Mouse (Mus musculus): ENCODE data around the gene Mob1a. TPM values are rescaled to one million over a fixed set of nuclear protein-coding genes. Genes with fewer than 3 reads are reported as not detected.
A peak's percentile ranks its signal among the peaks of the same experiment; 100 is the strongest.
"Not testable (repeated sequence)": the region's sequence is repeated elsewhere in the genome, so short reads cannot be mapped to it uniquely, and the experiment has no call there.

The Mob1a gene
- polyA plus RNA-seq, 1 experiment = 16.0 TPM

DNA sequence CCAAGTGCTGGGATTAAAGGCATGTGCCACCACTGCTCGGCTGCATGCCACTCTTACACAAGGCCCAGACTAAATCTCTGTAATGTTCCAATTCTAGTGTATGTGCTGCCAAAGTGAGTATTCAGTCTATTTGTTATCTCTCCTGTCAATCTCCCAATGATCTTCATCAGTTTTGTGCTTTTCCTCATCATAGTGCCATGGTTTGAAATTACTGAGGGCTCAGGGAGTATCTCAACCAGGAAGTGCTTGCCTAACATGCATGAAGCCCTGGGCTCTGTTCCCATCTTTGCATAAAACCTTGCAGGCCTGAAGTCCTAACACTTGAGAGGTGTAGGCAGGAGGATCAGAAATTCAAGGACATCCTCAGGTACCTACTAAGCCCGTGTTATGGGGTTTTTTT lies 3.0 kb upstream of the Mob1a start:
- no peaks in the 10 kb centered on the region for H3K27me3 ChIP-seq (ENCODE audit: control insufficient read depth, insufficient read depth, low read length)
- H3K4me1 ChIP-seq (ENCODE audit: control insufficient read depth, insufficient read depth, low read length) = no peaks in the 10 kb centered on the region
- H3K27ac ChIP-seq (ENCODE audit: insufficient read depth, low read length) = no peak overlapping the region
- WGBS = 58% methylated on average over 2 of the region's 2 CpGs
- no peak for DNase-seq
- TF ChIP-seq CTCF (IDR thresholded peaks at IDR 0.05; ENCODE audit: borderline replicate concordance, insufficient read depth, low read depth, low read length) (no peak), POLR2A (IDR thresholded peaks at IDR 0.05; ENCODE audit: borderline replicate concordance, insufficient read depth, low read length) (no peak)
- no peak overlapping the region for H3K4me3 ChIP-seq (replicated peaks; ENCODE audit: insufficient read depth, low read depth, low read length)

DNA sequence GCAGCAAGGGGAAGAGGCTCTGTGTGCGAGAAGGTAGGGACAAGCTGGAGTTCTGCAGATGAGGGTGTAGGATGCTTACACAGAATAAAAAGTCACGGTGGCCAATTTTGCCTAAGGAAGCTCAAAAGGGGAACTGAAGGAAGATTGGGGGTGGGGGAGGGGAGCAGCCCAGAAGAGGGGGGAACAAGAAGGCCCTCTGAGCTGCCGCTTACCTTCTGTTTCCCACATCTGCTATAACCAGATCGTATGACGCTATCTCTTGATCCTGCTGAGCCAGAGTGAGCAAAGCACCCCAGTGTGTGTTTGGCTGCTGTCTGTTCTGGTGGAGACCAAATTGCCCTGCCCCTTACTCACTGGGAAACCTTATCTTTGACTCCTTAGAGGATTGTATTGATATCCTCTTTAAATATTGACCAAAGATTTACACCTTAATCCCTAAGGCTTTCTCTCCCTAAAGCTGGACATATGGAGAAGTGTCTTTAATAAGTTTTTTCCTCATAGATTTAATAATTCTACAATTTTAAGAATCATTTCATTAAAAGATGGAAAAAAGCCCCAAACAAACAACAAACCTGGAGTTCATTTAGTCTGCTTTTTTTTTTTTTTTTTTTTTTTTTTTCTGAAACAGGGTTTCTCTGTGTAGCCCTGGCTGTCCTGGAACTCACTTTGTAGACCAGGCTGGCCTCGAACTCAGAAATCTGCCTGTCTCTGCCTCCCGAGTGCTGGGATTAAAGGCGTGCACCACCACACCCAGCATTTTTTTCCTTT lies 2.0 kb upstream of the Mob1a start:
- Histone ChIP-seq H3K27me3 (ENCODE audit: control insufficient read depth, insufficient read depth, low read length) (no peaks in the 10 kb centered on the region), H3K27ac (ENCODE audit: insufficient read depth, low read length) (no peak overlapping the region), H3K4me1 (ENCODE audit: control insufficient read depth, insufficient read depth, low read length) (no peaks in the 10 kb centered on the region), H3K4me3 (replicated peaks; ENCODE audit: insufficient read depth, low read depth, low read length) (no peak overlapping the region)
- no peak for TF ChIP-seq CTCF (IDR thresholded peaks at IDR 0.05; ENCODE audit: borderline replicate concordance, insufficient read depth, low read depth, low read length)
- TF ChIP-seq POLR2A (IDR thresholded peaks at IDR 0.05; ENCODE audit: borderline replicate concordance, insufficient read depth, low read length) = no peak
- DNase-seq = no peak
- WGBS = 63% methylated on average over 8 of the region's 8 CpGs

DNA sequence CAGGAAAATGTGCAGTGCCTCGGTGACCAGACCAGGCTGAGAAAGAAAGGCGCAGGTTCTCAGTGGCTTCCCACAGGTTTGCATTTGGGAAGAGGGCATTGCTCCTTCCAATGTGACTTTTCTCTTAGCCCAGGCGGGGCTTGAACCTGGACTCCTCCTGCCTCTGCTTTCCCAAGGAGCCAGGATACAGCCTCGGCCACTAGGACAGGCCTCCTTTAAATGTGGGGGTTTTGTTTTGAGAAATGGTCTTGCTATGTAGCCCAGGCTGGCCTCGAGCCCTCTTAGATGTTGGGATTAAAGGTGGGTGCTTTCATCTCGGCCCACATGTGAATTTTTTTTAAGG lies 549 bp downstream of the Mob1a start:
- H3K4me1 ChIP-seq (ENCODE audit: control insufficient read depth, insufficient read depth, low read length) = no peaks in the 10 kb centered on the region
- DNase-seq = no peak
- H3K27me3 ChIP-seq (ENCODE audit: control insufficient read depth, insufficient read depth, low read length) = no peaks in the 10 kb centered on the region
- no peak for TF ChIP-seq CTCF (IDR thresholded peaks at IDR 0.05; ENCODE audit: borderline replicate concordance, insufficient read depth, low read depth, low read length)
- TF ChIP-seq POLR2A (IDR thresholded peaks at IDR 0.05; ENCODE audit: borderline replicate concordance, insufficient read depth, low read length) = no peak
- 3% methylated on average over 6 of the region's 6 CpGs for WGBS
- H3K4me3 ChIP-seq (replicated peaks; ENCODE audit: insufficient read depth, low read depth, low read length) = peak overlapping the region; percentile 92
- 0 out of 2 replicates have a peak overlapping the region, but pooled peaks have one; percentile 3 for H3K27ac ChIP-seq (ENCODE audit: insufficient read depth, low read length)

DNA sequence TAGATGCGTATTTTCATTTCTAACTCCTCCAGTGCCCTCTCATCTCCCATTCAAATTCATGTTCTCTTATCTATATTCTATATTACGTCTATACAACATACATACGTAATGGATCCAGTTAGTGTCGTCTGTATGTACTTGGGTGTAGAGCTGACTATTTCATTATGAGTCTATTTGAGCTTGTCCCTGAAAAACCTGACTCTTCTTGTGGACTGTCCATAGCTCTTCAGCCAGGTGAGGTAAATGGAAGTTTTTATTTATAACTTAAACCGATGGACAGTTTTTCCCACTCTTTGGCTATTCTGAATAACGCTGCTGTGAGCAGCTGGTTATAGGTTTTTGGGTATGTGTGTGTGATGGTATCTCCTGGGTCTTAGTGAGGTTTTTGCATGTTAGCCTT lies 945 bp downstream of the Mob1a start:
- 50% methylated on average over 6 of the region's 6 CpGs for WGBS
- Histone ChIP-seq H3K4me3 (replicated peaks; ENCODE audit: insufficient read depth, low read depth, low read length) (peak overlapping the region; percentile 92), H3K27me3 (ENCODE audit: control insufficient read depth, insufficient read depth, low read length) (no peaks in the 10 kb centered on the region), H3K27ac (ENCODE audit: insufficient read depth, low read length) (no peak overlapping the region), H3K4me1 (ENCODE audit: control insufficient read depth, insufficient read depth, low read length) (no peaks in the 10 kb centered on the region)
- TF ChIP-seq POLR2A (IDR thresholded peaks at IDR 0.05; ENCODE audit: borderline replicate concordance, insufficient read depth, low read length) (no peak), CTCF (IDR thresholded peaks at IDR 0.05; ENCODE audit: borderline replicate concordance, insufficient read depth, low read depth, low read length) (no peak)
- DNase-seq = no peak

GRCm38 (mm10) chr6:83327591-83328190 lies 1.9 kb downstream of the Mob1a start:
- Histone ChIP-seq H3K27ac (ENCODE audit: insufficient read depth, low read length) (no peak overlapping the region), H3K27me3 (ENCODE audit: control insufficient read depth, insufficient read depth, low read length) (no peaks in the 10 kb centered on the region), H3K4me3 (replicated peaks; ENCODE audit: insufficient read depth, low read depth, low read length) (no peak overlapping the region), H3K4me1 (ENCODE audit: control insufficient read depth, insufficient read depth, low read length) (no peaks in the 10 kb centered on the region)
- TF ChIP-seq CTCF (IDR thresholded peaks at IDR 0.05; ENCODE audit: borderline replicate concordance, insufficient read depth, low read depth, low read length) (no peak), POLR2A (IDR thresholded peaks at IDR 0.05; ENCODE audit: borderline replicate concordance, insufficient read depth, low read length) (no peak)
- no peak for DNase-seq
- WGBS = 77% methylated on average over 3 of the region's 3 CpGs

DNA sequence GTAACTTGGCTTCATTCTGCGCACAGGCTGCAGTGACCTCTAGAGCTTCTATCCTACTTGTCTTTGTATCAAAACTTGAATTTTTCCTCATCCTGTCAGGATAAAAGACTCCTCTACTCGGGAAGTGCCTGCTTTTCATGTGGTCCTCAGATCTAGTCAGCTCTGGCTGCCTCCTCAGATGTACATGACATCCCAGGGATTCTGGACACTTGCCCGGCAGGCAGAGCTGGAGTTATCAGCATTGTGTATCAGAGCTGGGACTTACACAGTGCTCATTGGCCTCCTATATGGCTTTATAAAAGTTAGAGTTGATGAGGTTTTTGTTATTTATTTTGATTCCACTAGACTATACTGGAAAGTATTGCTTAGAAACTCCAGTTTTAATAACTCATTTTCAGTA lies 15.6 kb downstream of the Mob1a start:
- peaks cover 7% of the 10 kb centered on the region for H3K4me1 ChIP-seq (ENCODE audit: control insufficient read depth, insufficient read depth, low read length)
- no peaks in the 10 kb centered on the region for H3K27me3 ChIP-seq (ENCODE audit: control insufficient read depth, insufficient read depth, low read length)
- TF ChIP-seq POLR2A (IDR thresholded peaks at IDR 0.05; ENCODE audit: borderline replicate concordance, insufficient read depth, low read length) (no peak), CTCF (IDR thresholded peaks at IDR 0.05; ENCODE audit: borderline replicate concordance, insufficient read depth, low read depth, low read length) (no peak)
- no peak overlapping the region for H3K27ac ChIP-seq (ENCODE audit: insufficient read depth, low read length)
- 26% methylated on average over 3 of the region's 3 CpGs for WGBS
- DNase-seq = peak; percentile 66 to 70
- no peak overlapping the region for H3K4me3 ChIP-seq (replicated peaks; ENCODE audit: insufficient read depth, low read depth, low read length)

DNA sequence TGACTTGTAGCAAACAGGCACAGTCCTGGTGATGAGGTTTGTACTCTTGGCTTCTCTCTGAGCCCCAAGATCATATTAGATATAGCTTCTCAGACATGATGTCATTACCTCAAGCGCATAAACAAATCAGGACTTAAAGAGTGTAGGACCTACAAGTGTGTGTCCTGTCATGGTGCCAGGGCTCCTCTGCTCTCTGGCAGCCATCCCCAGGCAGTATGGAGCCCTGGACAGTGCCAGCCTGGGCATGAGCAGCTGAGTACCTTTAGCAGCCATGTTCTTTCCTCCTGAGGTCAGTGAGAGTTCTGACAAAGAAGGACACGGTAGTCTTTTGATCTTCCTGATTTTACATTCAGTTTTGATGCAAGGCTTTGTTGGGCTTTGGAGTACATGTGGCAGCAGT lies 17.1 kb downstream of the Mob1a start:
- 33% methylated on average over 2 of the region's 2 CpGs for WGBS
- peak; percentile 46 to 53 for DNase-seq
- Histone ChIP-seq H3K27me3 (ENCODE audit: control insufficient read depth, insufficient read depth, low read length) (no peaks in the 10 kb centered on the region), H3K27ac (ENCODE audit: insufficient read depth, low read length) (no peak overlapping the region), H3K4me3 (replicated peaks; ENCODE audit: insufficient read depth, low read depth, low read length) (no peak overlapping the region), H3K4me1 (ENCODE audit: control insufficient read depth, insufficient read depth, low read length) (peaks cover 7% of the 10 kb centered on the region)
- TF ChIP-seq POLR2A (IDR thresholded peaks at IDR 0.05; ENCODE audit: borderline replicate concordance, insufficient read depth, low read length) (no peak), CTCF (IDR thresholded peaks at IDR 0.05; ENCODE audit: borderline replicate concordance, insufficient read depth, low read depth, low read length) (no peak)

- WGBS = 83% methylated on average over 8 of the region's 8 CpGs
Observed at GRCm38 (mm10) chr6:83345285-83345684, 19.5 kb downstream of the Mob1a start.

More at GRCm38 (mm10) chr6:83345285-83345684, 19.5 kb downstream of the Mob1a start:
- H3K27ac ChIP-seq (ENCODE audit: insufficient read depth, low read length); DNase-seq; H3K4me3 ChIP-seq (replicated peaks; ENCODE audit: insufficient read depth, low read depth, low read length); H3K27me3 ChIP-seq (ENCODE audit: control insufficient read depth, insufficient read depth, low read length): not testable (repeated sequence)
- H3K4me1 ChIP-seq (ENCODE audit: control insufficient read depth, insufficient read depth, low read length) = peaks cover 10% of the 10 kb centered on the region
